Mouse (Mus musculus): ENCODE measurements around the gene Gpr108. TPM values are rescaled to one million over a fixed set of nuclear protein-coding genes. Genes with fewer than 3 reads are reported as not detected.

Gene Gpr108
- polyA plus RNA-seq, 1 experiment from 2014 or later, result 24.5 TPM

Small RNA genes within 50 kb of the gene (microRNA-seq; reads per million reads assigned to microRNA genes)
- gene Mir6978, result not detected

Other genes starting within 250 kb of the Gpr108 start
- gene Pspn, start 248.4 kb downstream of the Gpr108 start, polyA plus RNA-seq (2014; fragmentation: Nextera tagmentation; extraction: Ambion mirVana), result 0.97 TPM in 1 of 2 replicates, not detected in the other
- 70.5 and 76.0 TPM in 2 replicates for gene Gtf2f1, start 237.2 kb downstream of the Gpr108 start, polyA plus RNA-seq (2014; fragmentation: Nextera tagmentation; extraction: Ambion mirVana)
- 0.19 and 0.32 TPM in 2 replicates for gene Gm17949, start 237.0 kb downstream of the Gpr108 start, polyA plus RNA-seq (2014; fragmentation: Nextera tagmentation; extraction: Ambion mirVana)
- gene Khsrp, start 216.9 kb downstream of the Gpr108 start, polyA plus RNA-seq (2014; fragmentation: Nextera tagmentation; extraction: Ambion mirVana), result 42.3 and 44.9 TPM in 2 replicates
- not detected in 2 replicates for gene Slc25a41, start 206.8 kb downstream of the Gpr108 start, polyA plus RNA-seq (2014; fragmentation: Nextera tagmentation; extraction: Ambion mirVana)
- gene Crb3, start 189.3 kb downstream of the Gpr108 start, polyA plus RNA-seq (2014; fragmentation: Nextera tagmentation; extraction: Ambion mirVana), result 0.80 and 1.2 TPM in 2 replicates
- 14.2 and 16.5 TPM in 2 replicates for gene Slc25a23, start 188.6 kb downstream of the Gpr108 start, polyA plus RNA-seq (2014; fragmentation: Nextera tagmentation; extraction: Ambion mirVana)
- 2.2 and 2.7 TPM in 2 replicates for gene Dennd1c, start 169.9 kb downstream of the Gpr108 start, polyA plus RNA-seq (2014; fragmentation: Nextera tagmentation; extraction: Ambion mirVana)
- 167 and 171 TPM in 2 replicates for gene Tubb4a, start 160.7 kb downstream of the Gpr108 start, polyA plus RNA-seq (2014; fragmentation: Nextera tagmentation; extraction: Ambion mirVana)
- gene Tnfsf9, start 143.1 kb downstream of the Gpr108 start, polyA plus RNA-seq (2014; fragmentation: Nextera tagmentation; extraction: Ambion mirVana), result 8.1 and 9.0 TPM in 2 replicates
- 0.16 and 0.40 TPM in 2 replicates for gene Cd70, start 98.7 kb downstream of the Gpr108 start, polyA plus RNA-seq (2014; fragmentation: Nextera tagmentation; extraction: Ambion mirVana)
- gene Tnfsf14, start 54.3 kb downstream of the Gpr108 start, polyA plus RNA-seq (2014; fragmentation: Nextera tagmentation; extraction: Ambion mirVana), result 0.07 and 0.11 TPM in 2 replicates
- gene C3, start 20.3 kb downstream of the Gpr108 start, polyA plus RNA-seq (2014; fragmentation: Nextera tagmentation; extraction: Ambion mirVana), result 0.19 and 0.68 TPM in 2 replicates
- 21.2 and 23.6 TPM in 2 replicates for gene Trip10, start 1.0 kb upstream of the Gpr108 start, polyA plus RNA-seq (2014; fragmentation: Nextera tagmentation; extraction: Ambion mirVana)
- 1.8 and 2.3 TPM in 2 replicates for gene Vav1, start 30.7 kb upstream of the Gpr108 start, polyA plus RNA-seq (2014; fragmentation: Nextera tagmentation; extraction: Ambion mirVana)
- 3.4 and 4.4 TPM in 2 replicates for gene Adgre1, start 110.2 kb upstream of the Gpr108 start, polyA plus RNA-seq (2014; fragmentation: Nextera tagmentation; extraction: Ambion mirVana)

Data from midbrain, embryonic 11.5 days (tissue).